Mouse (Mus musculus) hindbrain, postnatal 0 days (tissue): ENCODE data around the gene Myo1d. TPM values are rescaled to one million over a fixed set of nuclear protein-coding genes. Genes with fewer than 3 reads are reported as not detected.

Source experiments
- ATAC-seq: fragments of 200-750 bp; cut with Nextera tagmentation; 2 replicates; pipeline ENCODE4 v1.8.0; 2017; ENCODE audit warnings: mild to moderate bottlenecking, moderate TSS enrichment, moderate library complexity
- DNase-seq: peaks from one replicate; pipeline ENCODE4 v3.0.0-alpha.2; 2015; ENCODE audit warnings: low spot score
- H3K27ac ChIP-seq: fragments of 300-500 bp; sonication (generic); 2 replicates; pipeline ENCODE4 v1.5.1; 2014; ENCODE audit warnings: mild to moderate bottlenecking
- H3K27me3 ChIP-seq: fragments of 300-500 bp; sonication (generic); 2 replicates; pipeline ENCODE4 v1.6.1; 2014; ENCODE audit warnings: low read length, mixed read lengths; ENCODE audit not compliant: insufficient read depth
- H3K36me3 ChIP-seq: fragments of 300-500 bp; sonication (generic); 2 replicates; pipeline ENCODE4 v1.6.1; 2014; ENCODE audit warnings: low read length, mixed read lengths; ENCODE audit not compliant: insufficient read depth
- H3K4me1 ChIP-seq: fragments of 300-500 bp; sonication (generic); 2 replicates; pipeline ENCODE4 v1.6.1; 2014; ENCODE audit warnings: antibody characterized with exemption, low read length, mixed read lengths; ENCODE audit not compliant: insufficient read depth
- H3K4me2 ChIP-seq: fragments of 300-500 bp; sonication (generic); 2 replicates; pipeline ENCODE4 v1.6.1; 2014; ENCODE audit warnings: low read depth, mild to moderate bottlenecking, low read length, moderate library complexity, mixed read lengths
- H3K4me3 ChIP-seq: fragments of 300-500 bp; sonication (generic); 2 replicates; pipeline ENCODE4 v1.5.1; 2014; ENCODE audit warnings: low read length
- H3K9ac ChIP-seq: fragments of 300-500 bp; sonication (generic); replicated peaks from 2 replicates; pipeline ENCODE4 v1.6.1; 2014; ENCODE audit warnings: mild to moderate bottlenecking, low read length, moderate library complexity, mixed read lengths
- H3K9me3 ChIP-seq: fragments of 300-500 bp; sonication (generic); 2 replicates; pipeline ENCODE4 v1.6.1; 2016; ENCODE audit warnings: low read length, mixed read lengths
- CTCF ChIP-seq: IDR thresholded peaks from 2 replicates; pipeline ENCODE4 v1.5.1; 2016; ENCODE audit warnings: antibody characterized with exemption, control low read depth, low read depth
- WGBS: fragments of 180-500 bp; shearing (Covaris S2); extraction: QIAGEN DNeasy Blood & Tissue Kit; methylation state at CpG from one replicate; pipeline ENCODE4 v1.1.7; 2014; 5-methylcytosine and 5-hydroxymethylcytosine counted together
- polyA plus RNA-seq: library from polyadenylated mRNA; unstranded; fragments of >200 nt; fragmentation: Nextera tagmentation; extraction: Ambion mirVana; gene quantifications from 2 replicates; pipeline ENCODE4 v1.2.1, GENCODE M21; 2015
- total RNA-seq: library from RNA; depleted of rRNA; stranded (reverse); fragments of >200 nt; gene quantifications from 2 replicates; pipeline ENCODE4 v1.2.3, GENCODE M21; 2014

Myo1d gene
- total and polyA plus RNA-seq, 2 experiments from 2014 or later, result 1.8 to 2.6 TPM

DNA sequence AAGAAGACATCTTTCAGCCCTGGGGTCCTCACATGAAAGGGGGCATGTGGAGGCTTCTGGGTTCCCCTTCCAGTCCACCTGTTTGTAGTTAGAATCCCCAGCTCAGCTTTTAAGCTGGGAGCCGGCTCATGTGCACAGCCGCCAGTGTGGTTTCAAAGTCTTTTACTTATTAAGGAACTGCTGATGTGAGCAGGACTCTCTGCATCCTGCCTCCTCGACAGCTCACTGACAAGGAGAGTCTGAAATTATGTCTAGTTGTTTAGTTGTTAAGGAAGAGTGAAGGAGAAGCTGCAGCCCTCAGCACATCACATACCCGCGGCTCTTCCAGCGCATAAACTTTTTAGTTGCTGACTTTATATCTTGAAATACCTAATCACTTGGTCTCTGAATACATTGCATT, 230.0 kb downstream of the Myo1d start:
- no peak for DNase-seq
- WGBS, result 67% methylated on average over 6 of the region's 6 CpGs
- peak overlapping the region; percentile 45 for H3K27ac ChIP-seq

GRCm38 (mm10) chr11:80546233-80546632, 233.6 kb downstream of the Myo1d start:
- Histone ChIP-seq H3K27ac (no peak overlapping the region), H3K36me3 (no peaks in the 10 kb centered on the region), H3K4me1 (peaks cover 8% of the 10 kb centered on the region; the same call in 1 of the 2 replicates), H3K9ac (no peak overlapping the region), H3K27me3 (no peaks in the 10 kb centered on the region), H3K4me2 (no peak overlapping the region), H3K9me3 (no peaks in the 10 kb centered on the region), H3K4me3 (no peak overlapping the region)
- DNase-seq (no peak), ATAC-seq (no peak)
- WGBS, result 72% methylated on average over 2 of the region's 2 CpGs
- no peak for TF ChIP-seq CTCF

More for the DNA sequence above, 230.0 kb downstream of the Myo1d start:
- no peak for TF ChIP-seq CTCF
- Histone ChIP-seq H3K9ac (no peak overlapping the region), H3K9me3 (no peaks in the 10 kb centered on the region), H3K4me3 (no peak overlapping the region), H3K27me3 (no peaks in the 10 kb centered on the region), H3K4me1 (peaks cover 17% of the 10 kb centered on the region), H3K4me2 (0 out of 2 replicates have a peak overlapping the region, but pooled peaks have one; percentile 5), H3K36me3 (no peaks in the 10 kb centered on the region)
- no peak for ATAC-seq

GRCm38 (mm10) chr11:80539056-80539455, 240.8 kb downstream of the Myo1d start:
- H3K27me3 ChIP-seq, result no peaks in the 10 kb centered on the region
- H3K27ac ChIP-seq, result no peak overlapping the region
- no peak for TF ChIP-seq CTCF
- no peak overlapping the region for H3K4me3 ChIP-seq
- no peak overlapping the region for H3K9ac ChIP-seq
- H3K36me3 ChIP-seq, result no peaks in the 10 kb centered on the region
- WGBS, result 72% methylated on average over 4 of the region's 4 CpGs
- H3K9me3 ChIP-seq, result no peaks in the 10 kb centered on the region
- ATAC-seq, result no peak
- H3K4me1 ChIP-seq, result no peaks in the 10 kb centered on the region
- DNase-seq, result no peak
- H3K4me2 ChIP-seq, result no peak overlapping the region

DNA sequence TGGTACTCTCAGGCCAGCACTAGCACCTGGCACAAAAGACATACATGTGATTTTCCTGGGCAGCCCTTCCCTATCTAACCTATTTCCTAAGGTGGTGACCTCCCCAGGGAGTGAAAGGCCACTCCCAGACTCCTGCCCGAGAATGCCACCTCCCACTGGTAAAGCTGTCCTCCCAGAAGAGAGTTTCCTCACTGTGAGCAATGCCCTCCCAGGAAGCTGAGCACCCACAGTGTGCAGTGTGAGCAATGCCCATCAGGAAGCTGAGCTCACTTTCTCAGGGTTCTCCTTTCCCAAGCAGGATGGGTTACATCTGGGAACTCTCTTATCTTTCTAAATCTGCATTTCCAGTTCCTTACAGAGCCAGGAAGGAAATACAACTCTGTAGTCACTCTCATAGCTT, 246.9 kb downstream of the Myo1d start:
- Histone ChIP-seq H3K4me3 (no peak overlapping the region), H3K27me3 (no peaks in the 10 kb centered on the region), H3K27ac (no peak overlapping the region), H3K4me2 (no peak overlapping the region), H3K9ac (no peak overlapping the region), H3K9me3 (no peaks in the 10 kb centered on the region), H3K4me1 (no peaks in the 10 kb centered on the region), H3K36me3 (no peaks in the 10 kb centered on the region)
- DNase-seq, result no peak
- no peak for ATAC-seq
- 58% methylated on average over 1 of the region's 1 CpGs for WGBS
- TF ChIP-seq CTCF, result no peak

- Histone ChIP-seq H3K9me3 (no peaks in the 10 kb centered on the region), H3K4me3 (no peak overlapping the region), H3K27ac (no peak overlapping the region), H3K9ac (no peak overlapping the region), H3K4me2 (no peak overlapping the region), H3K4me1 (no peaks in the 10 kb centered on the region), H3K27me3 (no peaks in the 10 kb centered on the region), H3K36me3 (no peaks in the 10 kb centered on the region)
- ATAC-seq (no peak), DNase-seq (no peak)
- no peak for TF ChIP-seq CTCF
- WGBS, result 68% methylated on average over 8 of the region's 8 CpGs
Measured at GRCm38 (mm10) chr11:80529149-80529548, 250.7 kb downstream of the Myo1d start.

DNA sequence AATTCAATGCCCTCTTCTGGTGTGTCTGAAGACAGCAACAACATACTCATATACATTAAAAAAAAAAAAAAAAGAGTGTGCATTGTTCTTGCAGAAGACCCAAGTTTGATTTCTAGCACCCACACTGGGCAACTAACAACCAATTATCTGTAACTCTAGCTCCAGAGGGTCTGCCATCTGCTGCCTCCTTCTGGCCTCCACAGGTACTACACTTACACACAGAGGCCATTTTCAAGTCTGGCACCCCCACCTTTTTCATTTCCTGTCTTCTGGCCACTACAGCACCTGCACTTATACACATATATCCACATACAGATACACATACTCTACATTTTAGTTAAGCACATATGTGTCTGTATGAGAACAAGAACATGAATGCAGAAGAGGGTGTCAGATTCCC, 252.1 kb downstream of the Myo1d start:
- Histone ChIP-seq H3K4me1 (no peaks in the 10 kb centered on the region), H3K4me2 (no peak overlapping the region), H3K9me3 (no peaks in the 10 kb centered on the region), H3K27me3 (no peaks in the 10 kb centered on the region), H3K36me3 (no peaks in the 10 kb centered on the region), H3K27ac (no peak overlapping the region), H3K9ac (no peak overlapping the region), H3K4me3 (no peak overlapping the region)
- ATAC-seq, result no peak
- no peak for DNase-seq
- peak; percentile 29; the same call in 1 of the 2 replicates for TF ChIP-seq CTCF

- ATAC-seq (no peak), DNase-seq (no peak)
- Histone ChIP-seq H3K9ac (no peak overlapping the region), H3K4me3 (no peak overlapping the region), H3K36me3 (no peaks in the 10 kb centered on the region), H3K27me3 (no peaks in the 10 kb centered on the region), H3K9me3 (no peaks in the 10 kb centered on the region), H3K27ac (no peak overlapping the region), H3K4me1 (peaks cover 3% of the 10 kb centered on the region), H3K4me2 (no peak overlapping the region)
- 93% methylated on average over 5 of the region's 5 CpGs for WGBS
- no peak for TF ChIP-seq CTCF
Measured at GRCm38 (mm10) chr11:80524213-80524612, 255.6 kb downstream of the Myo1d start.
